Mouse (Mus musculus) v-Abl transformed pro-B cells (cell line): ENCODE measurements at regions not wholly inside any gene's neighbourhood (a gene's known extent, or its start where the extent isn't known, plus 50 kb on each side); places are given as distances from the start of the nearest gene placed in this dataset.

Experiments used
- in situ Hi-C, 2 experiments: fragments of 400-800 bp; cut with MboI; formaldehyde crosslinking; loops; one replicate each; pipeline ENCODE4 v1.15.1; 2025; ENCODE audit not compliant: unreplicated experiment in 2 of 2

- in situ Hi-C loops: no loop called here
These were observed 703.5 kb upstream of the Tmem132c start for GRCm38 (mm10) chr5:126538072-126538471.

- in situ Hi-C loops: no loop called here
These were observed 697.2 kb upstream of the Tmem132c start for GRCm38 (mm10) chr5:126544261-126544976.

GRCm38 (mm10) chr5:126547841-126548240 lies 693.8 kb upstream of the Tmem132c start:
- in situ Hi-C loops: no loop called here

- in situ Hi-C loops: no loop called here
These were observed 689.9 kb upstream of the Tmem132c start for GRCm38 (mm10) chr5:126551676-126552075.

GRCm38 (mm10) chr5:126559011-126559410 lies 682.6 kb upstream of the Tmem132c start:
- in situ Hi-C loops: no loop called here

GRCm38 (mm10) chr5:126565817-126566216 lies 675.8 kb upstream of the Tmem132c start:
- in situ Hi-C loops: no loop called here

- in situ Hi-C loops: no loop called here
These were observed 675.4 kb upstream of the Tmem132c start for GRCm38 (mm10) chr5:126566226-126566625.

GRCm38 (mm10) chr5:126573766-126574165 lies 667.8 kb upstream of the Tmem132c start:
- in situ Hi-C loops: no loop called here

- in situ Hi-C loops: no loop called here
These were observed 643.8 kb upstream of the Tmem132c start for GRCm38 (mm10) chr5:126597786-126598330.

- in situ Hi-C loops: no loop called here
These were observed 642.0 kb upstream of the Tmem132c start for GRCm38 (mm10) chr5:126599561-126599960.

GRCm38 (mm10) chr5:126606756-126607155 lies 634.9 kb upstream of the Tmem132c start:
- in situ Hi-C loops: no loop called here

GRCm38 (mm10) chr5:126612571-126612970 lies 629.0 kb upstream of the Tmem132c start:
- in situ Hi-C loops: no loop called here

- in situ Hi-C loops: no loop called here
These were observed 619.1 kb upstream of the Tmem132c start for GRCm38 (mm10) chr5:126622551-126622950.

GRCm38 (mm10) chr5:126623205-126623604 lies 618.4 kb upstream of the Tmem132c start:
- in situ Hi-C loops: no loop called here

GRCm38 (mm10) chr5:126629826-126630225 lies 611.8 kb upstream of the Tmem132c start:
- in situ Hi-C loops: no loop called here

- in situ Hi-C loops: no loop called here
These were observed 591.2 kb upstream of the Tmem132c start for GRCm38 (mm10) chr5:126650415-126650814.

- in situ Hi-C loops: no loop called here
These were observed 590.2 kb upstream of the Tmem132c start for GRCm38 (mm10) chr5:126651367-126651766.

GRCm38 (mm10) chr5:126662648-126663047 lies 579.0 kb upstream of the Tmem132c start:
- in situ Hi-C loops: no loop called here

- in situ Hi-C loops: no loop called here
These were observed 570.5 kb upstream of the Tmem132c start for GRCm38 (mm10) chr5:126671156-126671555.

GRCm38 (mm10) chr5:126680262-126680661 lies 561.3 kb upstream of the Tmem132c start:
- in situ Hi-C loops: no loop called here

GRCm38 (mm10) chr5:126699314-126699713 lies 542.3 kb upstream of the Tmem132c start:
- in situ Hi-C loops: no loop called here

- in situ Hi-C loops: no loop called here
These were observed 537.9 kb upstream of the Tmem132c start for GRCm38 (mm10) chr5:126703516-126704282.
